Mouse (Mus musculus): Measurements from ENCODE around the gene Kif26b. TPM values are rescaled to one million over a fixed set of nuclear protein-coding genes. Genes with fewer than 3 reads are reported as not detected.

The Kif26b gene
- total RNA-seq, 1 experiment from 2014 or later = 2.6 TPM

DNA sequence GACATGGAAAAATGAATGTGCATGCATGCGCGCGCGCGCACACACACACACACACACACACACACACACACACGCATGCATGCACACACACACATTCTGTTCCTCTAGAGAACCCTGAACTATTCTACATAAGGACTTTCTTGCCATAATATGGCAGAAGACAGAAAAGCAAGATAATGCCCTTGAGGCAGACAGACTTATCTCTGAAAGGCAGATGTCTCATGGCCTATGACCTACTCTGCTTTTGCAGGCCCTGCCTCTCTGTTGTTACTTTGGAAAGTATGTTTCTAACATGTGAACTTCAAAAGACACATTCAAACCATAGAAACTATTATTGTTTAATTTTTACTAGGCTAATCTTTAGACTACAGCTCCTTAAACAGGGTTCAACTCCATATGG is 255.1 kb downstream of the Kif26b start:
- DNase-seq = no peak

DNA sequence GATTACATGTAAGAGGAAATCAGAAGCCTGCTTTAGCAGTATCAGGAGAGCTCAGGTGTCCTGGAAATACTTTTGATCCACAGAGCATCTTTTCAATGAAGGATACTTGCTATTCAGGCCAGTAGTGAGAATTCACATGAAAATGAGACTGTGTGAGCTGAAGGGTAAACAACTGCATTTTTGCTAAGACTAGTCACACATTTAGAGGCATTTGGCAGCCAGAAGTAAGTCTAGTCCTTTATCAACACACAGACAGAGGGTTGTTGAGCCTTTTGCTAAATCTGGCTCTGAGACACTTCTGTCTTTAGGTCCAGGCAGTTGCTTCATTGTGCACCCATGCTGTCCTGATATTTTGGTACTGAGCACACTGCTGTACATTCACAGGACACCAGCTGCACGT is 262.3 kb downstream of the Kif26b start:
- DNase-seq = no peak

DNA sequence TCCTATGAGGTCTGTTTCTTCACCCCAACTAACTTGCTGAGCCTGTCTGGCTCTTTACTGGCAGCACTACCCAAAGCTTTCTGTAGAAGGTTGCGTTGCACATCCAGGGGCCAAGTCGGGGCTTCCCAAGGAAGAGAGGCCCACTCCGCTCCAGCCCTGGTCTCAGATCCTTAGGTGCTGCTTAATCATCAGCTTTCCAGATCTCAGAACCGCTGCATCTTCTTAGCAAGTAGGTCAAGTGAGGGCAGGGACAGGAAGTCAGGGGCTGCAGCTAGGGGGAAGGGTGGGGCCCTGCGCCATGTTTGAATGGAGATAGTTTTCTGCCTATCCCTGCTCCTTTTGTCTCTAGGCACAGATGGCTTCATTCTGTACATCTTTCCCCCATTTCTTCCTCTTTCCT is 263.8 kb downstream of the Kif26b start:
- no peak for DNase-seq

DNA sequence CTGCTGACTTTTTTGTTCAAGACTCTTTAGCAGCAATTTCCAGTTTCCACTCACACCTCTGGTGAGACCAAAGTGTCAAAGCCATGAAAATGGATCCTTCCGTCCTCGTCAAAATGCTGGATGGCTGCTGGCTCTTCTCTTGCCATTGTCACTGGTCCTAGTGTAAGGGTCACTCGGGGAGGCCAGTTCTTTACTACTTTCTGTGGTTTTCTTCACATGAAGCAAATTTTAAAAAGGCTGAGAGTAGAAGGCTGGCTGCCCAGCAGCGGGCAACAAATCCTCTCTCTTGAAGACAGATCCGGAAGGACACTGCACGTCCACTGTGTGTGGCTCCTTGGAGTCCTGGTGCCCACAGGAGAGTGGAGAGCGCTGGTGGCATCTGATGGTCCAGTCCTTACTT is 265.9 kb downstream of the Kif26b start:
- DNase-seq = no peak

DNA sequence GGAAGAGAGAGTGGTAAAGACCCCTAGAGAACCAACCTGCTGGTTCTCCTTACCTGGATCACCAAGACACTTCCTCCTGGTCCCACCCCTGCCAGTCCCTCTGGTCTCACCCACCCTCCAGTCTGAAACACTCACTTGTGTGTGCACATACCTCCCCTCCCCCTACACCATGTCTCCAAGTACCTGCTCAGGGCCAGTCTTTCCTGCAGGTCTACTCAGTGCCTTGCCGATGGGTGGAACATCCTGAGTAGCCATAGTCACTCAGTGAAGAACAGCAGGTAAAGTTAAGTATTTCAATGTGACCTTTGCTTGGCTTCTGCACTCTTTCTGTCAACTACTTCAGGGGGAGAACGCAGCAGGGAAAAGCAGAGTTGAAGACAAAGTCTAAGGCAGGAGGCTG is 268.5 kb downstream of the Kif26b start:
- no peak for DNase-seq

DNA sequence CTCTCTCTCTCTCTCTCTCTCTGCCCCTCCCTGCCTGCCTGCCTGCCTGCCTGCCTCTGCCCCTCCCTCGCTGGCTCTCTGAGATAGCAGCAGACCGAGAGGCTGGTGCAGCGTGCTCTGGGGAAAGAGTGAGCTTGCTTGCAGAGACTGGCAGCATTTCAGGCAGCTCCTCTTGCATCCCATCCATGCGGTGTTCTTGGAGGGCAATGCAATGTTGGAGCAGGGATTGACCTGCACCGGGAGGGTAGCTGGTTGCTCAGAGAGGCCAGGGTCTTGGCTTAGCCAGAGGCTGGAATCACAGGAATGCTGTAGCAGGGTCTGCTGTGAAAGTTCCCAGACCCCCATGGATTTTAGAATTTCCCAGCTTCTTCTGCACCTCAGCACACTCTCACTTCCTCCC is 269.4 kb downstream of the Kif26b start:
- DNase-seq = no peak

DNA sequence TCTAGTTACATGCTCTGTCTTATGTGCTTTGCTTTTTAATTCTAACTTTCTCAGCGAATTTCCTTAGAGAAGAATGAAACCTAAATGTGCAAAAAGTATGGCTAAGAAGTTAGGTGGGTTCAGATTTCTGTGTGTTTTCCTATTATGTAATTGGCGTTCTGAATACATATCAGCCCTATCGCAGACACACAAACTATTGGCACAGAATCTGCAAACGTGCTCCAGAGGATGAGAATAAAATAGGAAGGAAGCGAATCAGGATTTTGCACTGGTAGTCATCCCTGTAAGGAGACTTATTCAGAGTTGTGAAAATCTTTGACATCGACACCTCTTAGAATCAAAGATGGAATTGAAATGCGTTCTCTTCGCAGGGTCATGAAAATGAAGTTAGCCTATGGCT is 270.0 kb downstream of the Kif26b start:
- DNase-seq = no peak

DNA sequence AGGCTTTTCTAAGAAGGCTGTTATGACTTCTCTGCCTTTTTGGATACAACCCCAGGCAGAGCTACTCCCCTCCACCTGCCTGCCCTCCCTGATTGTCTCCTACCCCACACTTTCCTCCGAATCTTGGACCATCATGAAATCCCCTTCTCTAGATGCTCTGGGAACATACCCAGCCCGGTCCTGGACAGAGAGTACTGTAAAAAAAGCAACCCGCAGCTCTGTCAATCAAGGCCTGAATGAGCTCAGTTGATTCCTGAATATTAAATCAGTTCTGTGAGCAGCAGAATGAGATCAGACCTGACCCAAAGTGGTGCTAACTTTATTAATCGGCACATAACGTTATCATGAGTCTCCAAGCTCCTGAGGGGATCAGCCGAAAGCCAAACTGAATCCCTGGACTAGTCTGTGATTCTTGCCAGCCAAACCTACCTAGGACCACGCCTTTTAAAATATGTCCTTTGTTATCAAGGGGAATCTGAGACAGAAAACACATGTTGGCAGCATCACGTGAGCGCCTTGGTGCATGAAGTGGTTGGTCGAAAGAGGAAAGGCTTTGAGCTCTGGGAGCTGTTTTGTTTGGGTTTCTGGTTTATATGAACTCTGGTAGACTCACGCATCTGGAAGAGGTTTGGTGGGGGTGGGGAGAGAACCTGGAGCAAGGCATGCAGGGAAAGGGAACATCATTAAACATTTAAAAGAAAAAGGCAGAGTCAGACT is 271.1 kb downstream of the Kif26b start:
- no peak for DNase-seq

DNA sequence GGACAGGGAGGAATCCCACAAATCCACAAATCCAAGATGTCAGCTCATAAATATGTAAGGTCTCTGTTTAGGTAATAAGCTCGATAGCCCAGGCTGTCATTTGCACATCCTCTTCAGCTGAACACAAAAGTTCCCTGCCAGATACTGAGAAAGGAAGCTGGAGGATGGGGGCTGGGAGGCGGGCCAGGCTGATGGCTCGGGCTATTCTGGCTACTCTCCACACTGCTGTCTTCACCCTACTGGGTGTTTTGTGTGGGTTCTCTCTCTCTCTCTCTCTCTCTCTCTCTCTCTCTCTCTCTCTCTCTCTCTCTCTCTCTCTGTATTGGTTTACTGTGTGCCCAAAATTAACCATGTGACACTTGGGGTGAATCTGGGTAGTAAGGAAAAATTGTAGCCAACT is 274.2 kb downstream of the Kif26b start:
- no peak for DNase-seq

DNA sequence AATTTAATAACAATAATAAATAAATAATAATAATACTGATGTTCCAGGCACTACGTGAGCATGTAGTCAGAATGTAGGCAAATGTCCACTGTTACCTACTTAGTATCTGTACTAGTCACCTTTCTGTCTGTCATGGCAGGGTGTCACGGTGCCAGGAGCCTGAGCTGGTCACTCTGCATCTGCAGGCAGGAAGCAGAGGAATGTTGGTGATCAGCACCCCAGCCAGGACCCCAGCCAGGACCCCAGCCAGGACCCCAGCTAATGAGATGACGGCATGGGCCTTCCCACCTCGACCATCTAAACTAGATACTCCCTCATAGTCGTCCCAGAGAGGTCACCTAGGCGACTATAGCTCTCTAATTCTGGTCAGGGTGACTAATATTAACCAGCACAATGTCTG is 288.6 kb downstream of the Kif26b start:
- no peak for DNase-seq

DNA sequence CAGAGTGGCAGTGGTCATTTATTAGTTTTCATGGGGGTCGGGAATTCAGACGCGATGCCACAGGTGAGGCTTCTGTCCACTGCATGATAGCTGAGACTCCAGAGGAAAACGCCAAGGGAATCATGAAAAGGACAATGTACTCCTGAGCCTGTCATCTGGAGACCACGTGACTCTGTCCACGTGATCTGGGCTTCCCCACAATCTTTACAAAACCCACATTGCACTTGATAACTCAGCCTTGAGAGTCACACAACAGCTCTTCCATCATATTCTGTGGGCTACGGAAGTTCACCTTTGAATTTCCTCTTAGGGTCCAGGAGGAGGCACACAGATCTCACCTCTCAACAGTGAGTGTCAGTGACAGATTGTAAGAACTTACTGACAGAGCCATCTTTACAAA is 290.1 kb downstream of the Kif26b start:
- DNase-seq = no peak

DNA sequence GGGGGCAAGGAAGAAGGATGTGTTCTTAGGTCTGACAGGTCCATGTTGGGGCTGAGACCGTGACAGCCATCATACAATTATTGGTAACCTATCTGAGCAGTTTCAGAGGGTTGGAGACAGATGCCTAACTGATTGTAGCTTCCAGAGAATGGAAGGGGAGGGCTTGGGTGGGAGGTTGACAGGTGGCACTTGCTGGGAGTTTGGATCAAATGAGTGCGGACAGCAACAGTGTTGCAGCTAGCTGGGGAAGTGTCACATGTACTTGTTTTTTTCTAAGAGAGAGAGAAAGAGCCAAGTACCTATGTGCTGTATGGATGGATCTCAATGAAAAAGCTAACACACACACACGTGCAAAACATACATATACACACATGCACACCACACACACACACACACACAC is 291.2 kb downstream of the Kif26b start:
- DNase-seq = no peak

DNA sequence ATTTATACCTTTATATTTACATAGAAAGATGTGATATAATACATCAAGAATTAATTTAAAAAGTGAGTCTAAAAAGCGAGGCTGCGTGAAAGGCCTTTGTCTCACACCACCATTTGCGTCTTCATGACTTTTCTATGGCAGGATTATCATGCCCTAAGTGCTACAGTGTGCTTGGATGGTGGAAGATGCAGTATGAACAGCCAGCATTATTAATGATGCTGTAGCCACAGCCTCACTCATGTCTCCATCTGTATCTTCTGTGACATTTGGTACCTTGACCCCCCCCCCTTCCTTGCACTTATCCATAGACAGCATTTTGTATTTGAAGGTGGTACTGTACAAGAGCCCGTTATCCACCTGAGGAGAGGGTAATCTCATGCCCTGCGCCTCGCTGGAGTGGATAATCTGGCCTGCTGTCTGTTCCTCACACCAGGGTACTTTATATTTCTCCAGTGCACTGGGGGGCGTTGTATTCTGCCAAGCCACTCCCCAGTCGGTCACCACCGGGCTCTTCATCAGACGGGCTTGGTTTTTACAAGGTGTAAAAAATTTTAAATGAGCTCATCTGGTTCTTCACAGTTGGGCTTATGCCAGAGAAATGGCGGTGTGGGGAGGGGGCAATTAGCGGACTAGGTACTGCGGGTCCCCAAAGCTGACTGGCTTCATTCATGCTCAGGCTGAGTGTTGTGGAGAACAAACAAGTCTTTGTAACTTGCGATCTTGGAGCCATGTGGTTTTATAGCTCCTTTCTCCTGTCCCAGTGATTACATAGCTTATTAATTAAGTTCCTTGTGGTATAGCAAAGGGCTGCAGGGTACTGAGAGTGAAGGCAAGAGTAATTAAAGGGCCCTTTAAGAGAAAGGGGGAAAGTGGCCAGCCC is 291.9 kb downstream of the Kif26b start:
- no peak for DNase-seq

DNA sequence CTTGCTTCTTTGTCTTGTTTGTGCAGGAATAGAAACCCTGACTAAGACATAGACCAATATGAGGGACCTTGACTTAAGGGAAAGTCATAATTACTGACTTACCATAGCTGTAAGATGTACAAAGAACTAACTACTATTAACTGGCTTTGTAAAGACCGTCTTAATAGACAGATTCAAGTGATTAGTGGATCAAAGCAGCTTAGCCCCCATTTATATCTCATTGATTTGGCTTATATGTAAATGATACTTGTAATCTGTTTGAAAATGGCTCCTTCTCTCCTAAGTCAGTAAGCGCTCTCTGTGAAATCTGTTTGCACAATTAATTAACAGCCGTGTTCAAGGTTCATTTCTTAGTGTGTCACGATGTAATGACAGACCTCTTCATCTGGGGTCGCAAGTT is 295.9 kb downstream of the Kif26b start:
- no peak for DNase-seq

DNA sequence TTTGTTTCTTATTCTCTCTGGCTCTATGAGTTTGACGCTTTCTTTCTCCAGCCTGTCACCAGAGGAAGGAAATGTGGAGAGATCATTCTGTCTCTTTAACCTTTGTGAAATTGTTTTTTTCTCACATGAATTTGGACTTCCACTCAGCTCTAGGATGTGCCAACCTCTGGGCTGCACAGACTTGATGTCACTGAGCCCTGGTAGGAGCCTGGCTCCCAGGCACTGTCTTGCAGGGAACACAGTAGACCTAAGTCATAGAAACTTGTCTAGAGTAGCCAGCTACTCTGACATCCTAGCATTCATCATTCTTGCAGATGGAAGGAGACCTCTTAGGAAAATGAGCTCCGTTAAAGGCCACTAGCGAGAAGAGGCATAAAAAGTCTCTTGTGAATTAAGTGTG is 298.3 kb downstream of the Kif26b start:
- DNase-seq = no peak

DNA sequence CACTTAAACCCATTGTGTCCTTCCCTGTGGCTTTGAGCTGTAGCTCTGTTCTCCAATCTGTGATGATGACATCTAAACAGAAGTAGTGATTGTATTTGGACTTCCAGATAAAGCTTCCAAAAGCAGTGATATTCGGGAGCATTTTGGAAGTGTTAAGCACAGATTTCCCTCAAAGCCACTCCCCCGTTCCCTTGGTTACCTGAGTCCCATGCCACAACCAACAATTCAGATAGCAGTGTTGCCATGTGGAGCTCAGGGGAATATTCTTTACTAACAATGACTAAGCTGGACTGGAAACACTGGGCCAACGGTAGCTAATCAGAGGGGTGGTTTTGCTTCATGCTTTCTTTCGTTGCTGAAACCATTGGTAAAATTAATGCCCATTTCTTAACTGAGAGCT is 300.5 kb downstream of the Kif26b start:
- DNase-seq = no peak

DNA sequence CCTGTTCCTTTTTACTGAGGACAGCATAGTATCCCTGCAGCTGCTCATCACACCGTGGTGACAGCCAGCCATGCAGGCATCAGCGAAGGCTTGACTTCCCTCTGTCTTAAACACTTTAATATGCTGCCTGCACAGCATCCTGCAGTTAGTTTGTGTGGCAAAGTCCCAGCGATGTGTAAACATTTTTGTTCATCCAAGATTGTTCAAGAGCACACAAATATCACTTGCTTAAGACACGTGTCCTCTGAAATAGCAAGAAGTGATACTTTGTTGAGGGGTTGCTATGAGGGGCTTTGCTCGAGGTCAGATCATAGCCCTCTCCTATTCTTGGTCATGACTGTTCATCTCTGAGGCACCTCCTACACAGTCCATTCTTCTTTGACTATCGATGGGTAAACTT is 303.6 kb downstream of the Kif26b start:
- DNase-seq = no peak

DNA sequence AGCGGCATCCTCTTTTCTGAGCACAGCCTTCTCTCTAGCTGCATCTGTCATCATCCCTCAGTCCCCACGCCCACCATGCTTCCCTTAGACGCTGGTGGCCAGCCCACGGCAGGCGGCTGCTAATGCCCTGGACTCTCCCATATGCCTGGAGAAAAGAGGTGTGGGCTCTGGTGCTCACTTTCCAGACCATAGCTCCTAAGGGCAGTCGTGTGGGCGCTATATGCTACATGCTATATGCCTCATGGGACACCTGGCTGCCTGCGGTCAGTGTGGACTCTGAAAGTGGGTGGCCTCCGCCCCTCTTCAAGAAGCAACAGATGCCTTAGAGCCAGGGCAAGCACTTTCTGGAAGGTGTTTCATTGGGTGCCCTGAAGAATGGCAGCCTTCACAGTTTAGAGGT is 306.9 kb downstream of the Kif26b start:
- no peak for DNase-seq

DNA sequence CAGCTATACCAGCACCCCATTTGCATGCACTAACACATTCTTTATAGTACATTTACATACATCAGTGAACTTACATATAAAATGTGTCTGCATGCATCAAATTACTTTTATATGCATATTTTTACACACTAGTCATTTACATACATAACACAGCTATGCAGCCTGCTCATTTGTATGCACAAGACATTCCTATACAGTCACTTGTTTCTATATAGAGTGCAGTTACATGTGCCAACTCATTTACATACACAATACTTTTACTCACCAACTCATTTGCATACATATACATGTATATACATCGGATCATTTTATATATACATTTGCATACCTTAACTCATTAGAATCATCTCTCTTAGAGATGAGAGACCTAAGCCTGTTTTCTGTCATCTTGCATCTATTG is 308.1 kb downstream of the Kif26b start:
- no peak for DNase-seq

DNA sequence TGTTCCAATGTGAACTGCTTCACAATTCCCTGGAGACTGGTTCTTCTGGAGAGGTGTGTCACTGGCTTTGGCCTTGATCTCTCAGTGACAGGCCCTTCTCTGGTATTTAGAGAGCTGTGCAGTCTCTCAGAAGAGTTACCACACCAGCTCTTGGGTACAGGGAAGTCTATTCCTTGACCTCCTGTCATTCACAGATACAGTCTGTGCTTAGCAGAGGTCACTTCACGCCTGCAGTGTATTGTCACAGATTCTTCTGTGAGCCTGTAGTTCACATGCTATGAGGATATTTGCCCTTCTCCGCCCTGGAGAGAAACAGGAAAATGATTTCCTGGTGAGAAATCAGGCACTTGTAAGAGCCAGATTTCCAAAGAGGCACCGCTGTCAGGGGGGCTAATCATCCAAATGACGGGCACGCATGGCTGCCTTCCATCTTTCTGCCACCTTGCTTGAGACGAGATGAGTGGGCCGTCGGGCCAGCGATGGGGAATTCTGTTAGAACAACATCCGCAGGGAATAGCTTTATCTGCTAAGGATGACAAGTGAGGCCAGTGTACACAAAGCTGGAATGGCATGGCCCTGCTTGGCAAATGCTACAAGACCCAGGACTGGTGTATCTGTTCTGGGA is 309.9 kb downstream of the Kif26b start:
- DNase-seq = no peak

DNA sequence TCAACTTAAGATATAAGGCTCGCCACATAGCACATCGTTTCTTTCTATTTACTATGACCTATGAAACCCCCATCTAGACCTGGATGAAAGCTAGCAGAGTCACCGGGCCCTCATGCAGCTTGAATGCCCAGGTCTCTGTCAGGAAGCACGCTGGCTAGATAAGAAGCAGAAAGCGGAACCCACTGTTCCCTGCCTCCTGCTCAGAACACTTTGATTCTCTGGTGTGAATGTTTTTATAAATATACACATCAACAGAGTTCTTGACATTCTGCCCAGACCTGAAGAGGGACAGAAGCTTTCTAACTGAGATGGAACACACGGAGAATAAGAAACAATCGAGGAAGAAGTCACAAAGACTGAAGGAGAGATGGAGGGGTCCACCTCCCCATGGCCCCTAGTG is 311.4 kb downstream of the Kif26b start:
- DNase-seq = no peak

DNA sequence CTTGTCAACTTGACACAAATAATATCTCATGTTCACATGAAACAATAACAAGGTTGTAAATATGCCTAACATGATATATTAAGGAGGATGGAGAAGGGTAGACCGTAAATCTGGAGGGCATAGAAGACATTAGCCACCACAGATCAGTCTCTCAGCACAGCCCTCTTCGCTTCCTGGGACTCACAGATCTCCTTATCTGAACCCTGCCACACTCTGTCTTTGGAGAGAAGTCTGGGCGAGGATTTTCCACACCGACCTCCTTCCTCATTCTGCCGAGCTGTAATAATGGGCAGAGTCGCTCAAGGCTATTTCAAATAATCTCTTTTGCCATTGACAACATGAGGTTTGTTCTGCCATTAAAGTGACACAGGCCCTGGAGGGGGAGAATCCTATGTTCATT is 315.9 kb downstream of the Kif26b start:
- DNase-seq = no peak

DNA sequence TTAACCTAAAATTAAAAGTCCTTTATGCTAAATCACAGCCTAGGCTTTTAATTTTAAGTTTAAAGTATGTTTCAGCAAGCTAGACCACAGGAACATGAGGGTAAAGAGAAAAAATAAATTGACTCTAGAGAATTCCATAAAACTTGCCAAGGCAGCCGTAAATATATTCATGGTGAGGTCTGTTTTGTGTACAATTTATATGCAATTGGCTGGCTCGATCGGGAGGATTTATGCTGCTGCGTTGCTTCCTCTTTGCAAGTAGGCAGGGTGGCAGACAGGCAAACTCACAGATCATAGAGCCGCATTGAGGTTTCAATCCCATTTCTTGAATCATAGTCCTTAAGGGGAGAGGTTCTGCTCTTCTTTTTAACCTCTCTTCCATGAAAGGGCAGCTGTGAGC is 318.6 kb downstream of the Kif26b start:
- no peak for DNase-seq

Data from adrenal gland, postnatal 25 days (tissue).